Mouse (Mus musculus): ENCODE measurements around the gene Emilin2. TPM values are rescaled to one million over a fixed set of nuclear protein-coding genes. Genes with fewer than 3 reads are reported as not detected.

The Emilin2 gene
- total and polyA plus RNA-seq, 3 experiments, result 0.34 to 0.38 TPM; not detected in 1

DNA sequence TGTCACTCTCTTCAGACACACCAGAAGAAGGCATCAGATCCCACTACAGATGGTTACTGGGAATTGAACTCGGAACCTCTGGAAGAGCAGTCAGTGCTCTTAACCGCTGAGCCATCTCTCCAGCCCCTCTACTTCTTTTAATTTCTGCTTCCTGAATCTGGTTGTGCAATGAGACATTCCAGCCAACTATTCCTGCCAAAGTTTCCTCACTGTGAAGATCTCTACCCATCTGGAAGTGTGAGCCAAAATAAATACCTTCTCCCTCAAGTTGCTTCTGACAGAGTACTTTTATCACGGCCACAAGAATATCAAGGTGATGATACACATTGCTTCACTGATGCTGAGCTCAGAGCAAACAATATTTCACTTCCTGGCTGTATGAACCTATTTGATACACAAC lies 7.6 kb upstream of the Emilin2 start:
- H3K4me3 ChIP-seq (replicated peaks in 1 of 3; ENCODE audit: low read depth in 2 of 3, low read length in 2 of 3, poor library complexity in 1 of 3), result no peak overlapping the region
- no peaks in the 10 kb centered on the region for H3K4me1 ChIP-seq (ENCODE audit: control insufficient read depth in 1 of 2, insufficient read depth in 2 of 2)
- H3K9me3 ChIP-seq (replicated peaks; ENCODE audit: low read length), result no peaks in the 10 kb centered on the region
- no peaks in the 10 kb centered on the region for H3K27me3 ChIP-seq (replicated peaks)
- in situ Hi-C loops (cut with MboI; ENCODE audit: low pct_ligation_motif_present, low pct_unique_long_range_greater_than_20kb, low sequenced_read_pairs), result no loop called here
- H3K9ac ChIP-seq (ENCODE audit: insufficient read depth, low read depth), result no peak overlapping the region
- H3K27ac ChIP-seq (ENCODE audit: insufficient read depth, low read depth), result no peak overlapping the region
- no peaks in the 10 kb centered on the region for H3K79me2 ChIP-seq (replicated peaks; ENCODE audit: control insufficient read depth, extremely low read depth, insufficient read depth, poor library complexity, severe bottlenecking)
- dilution Hi-C loops (cut with MboI; ENCODE audit: extremely low pct_ligation_motif_present, extremely low pct_unique_long_range_greater_than_20kb, low sequenced_read_pairs), result no loop called here
- H3K4me2 ChIP-seq (ENCODE audit: insufficient read depth, low read depth, poor library complexity, severe bottlenecking), result no peak overlapping the region
- no peaks in the 10 kb centered on the region for H3K36me3 ChIP-seq (replicated peaks in 1 of 2; ENCODE audit: control insufficient read depth in 1 of 2, insufficient read depth in 1 of 2, low read length in 1 of 2)
- no peak for DNase-seq (ENCODE audit: extremely low read depth)
- TF ChIP-seq MAFK (IDR thresholded peaks at IDR 0.05; ENCODE audit: insufficient replicate concordance, low read length), result no peak
- TF ChIP-seq CTCF (conservative IDR thresholded peaks at IDR 0.05 in 1 of 2, IDR thresholded peaks at IDR 0.05 in 1 of 2; ENCODE audit: low read depth in 2 of 2, low read length in 2 of 2), result no peak
- no peak for TF ChIP-seq BHLHE40 (IDR thresholded peaks at IDR 0.05; ENCODE audit: low read depth, low read length)
- TF ChIP-seq ZMIZ1 (IDR thresholded peaks at IDR 0.05; ENCODE audit: low read depth, low read length), result no peak
- TF ChIP-seq ZKSCAN1 (IDR thresholded peaks at IDR 0.05; ENCODE audit: borderline replicate concordance, low read depth, low read length), result no peak
- no peak for TF ChIP-seq SMC3 (IDR thresholded peaks at IDR 0.05; ENCODE audit: low read depth, low read length)
- no peak for TF ChIP-seq PAX5 (IDR thresholded peaks at IDR 0.05; ENCODE audit: low read length)
- TF ChIP-seq RAD21 (IDR thresholded peaks at IDR 0.05; ENCODE audit: low read depth, low read length), result no peak
- TF ChIP-seq CHD1 (IDR thresholded peaks at IDR 0.05; ENCODE audit: low read depth, low read length), result no peak
- TF ChIP-seq EP300 (IDR thresholded peaks at IDR 0.05; ENCODE audit: low read length), result no peak
- no peak for TF ChIP-seq POLR2A (IDR thresholded peaks at IDR 0.05; ENCODE audit: low read depth, low read length)
- TF ChIP-seq ZC3H11A (IDR thresholded peaks at IDR 0.05; ENCODE audit: low read depth, low read length), result no peak
- no peak for TF ChIP-seq MYC (IDR thresholded peaks at IDR 0.05; ENCODE audit: low read depth, low read length)
- no peak for TF ChIP-seq HCFC1 (IDR thresholded peaks at IDR 0.05; ENCODE audit: low read depth, low read length)
- no peak for TF ChIP-seq JUN (IDR thresholded peaks at IDR 0.05; ENCODE audit: insufficient read depth, low read depth, low read length)
- no peak for TF ChIP-seq TBP (conservative IDR thresholded peaks at IDR 0.05; ENCODE audit: low read depth, low read length)
- TF ChIP-seq IRF4 (IDR thresholded peaks at IDR 0.05; ENCODE audit: low read depth, low read length), result no peak
- TF ChIP-seq UBTF (IDR thresholded peaks at IDR 0.05; ENCODE audit: low read depth, low read length), result no peak
- no peak for TF ChIP-seq KAT2A (IDR thresholded peaks at IDR 0.05; ENCODE audit: insufficient replicate concordance, low read length)
- TF ChIP-seq MAZ (IDR thresholded peaks at IDR 0.05; ENCODE audit: low read depth, low read length), result no peak

DNA sequence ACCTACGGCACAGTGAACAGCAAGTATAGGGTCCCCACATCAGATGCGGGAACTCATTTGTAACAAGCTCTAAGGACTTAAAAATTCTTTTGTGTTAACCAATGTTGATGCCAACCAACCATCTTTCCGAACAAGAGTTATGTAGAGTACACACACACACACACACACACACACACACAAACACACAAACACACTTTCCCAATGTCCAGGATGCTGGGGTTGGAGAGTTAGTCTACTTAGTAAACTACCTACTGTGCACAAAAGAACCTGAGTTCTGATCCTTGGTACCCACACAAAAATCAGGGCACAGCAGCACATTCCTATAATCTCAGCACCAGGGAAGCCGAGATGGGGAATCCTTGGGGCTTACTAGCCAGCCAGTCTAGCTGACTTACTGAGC lies 5.8 kb upstream of the Emilin2 start:
- H3K4me3 ChIP-seq (replicated peaks in 1 of 3; ENCODE audit: low read depth in 2 of 3, low read length in 2 of 3, poor library complexity in 1 of 3), result no peak overlapping the region
- no peak for DNase-seq (ENCODE audit: extremely low read depth)
- TF ChIP-seq KAT2A (IDR thresholded peaks at IDR 0.05; ENCODE audit: insufficient replicate concordance, low read length) (no peak), JUN (IDR thresholded peaks at IDR 0.05; ENCODE audit: insufficient read depth, low read depth, low read length) (no peak), MAZ (IDR thresholded peaks at IDR 0.05; ENCODE audit: low read depth, low read length) (no peak), CHD2 (IDR thresholded peaks at IDR 0.05; ENCODE audit: low read length) (no peak), PAX5 (IDR thresholded peaks at IDR 0.05; ENCODE audit: low read length) (no peak)
- H3K27ac ChIP-seq (ENCODE audit: insufficient read depth, low read depth), result no peak overlapping the region
- no peaks in the 10 kb centered on the region for H3K27me3 ChIP-seq (replicated peaks)
- no peaks in the 10 kb centered on the region for H3K36me3 ChIP-seq (replicated peaks in 1 of 2; ENCODE audit: control insufficient read depth in 1 of 2, insufficient read depth in 1 of 2, low read length in 1 of 2)
- no peaks in the 10 kb centered on the region for H3K79me2 ChIP-seq (replicated peaks; ENCODE audit: control insufficient read depth, extremely low read depth, insufficient read depth, poor library complexity, severe bottlenecking)
- peaks cover 0 to 3% of the 10 kb centered on the region in 2 experiments; a peak in 2 of 4 replicates for H3K4me1 ChIP-seq (ENCODE audit: control insufficient read depth in 1 of 2, insufficient read depth in 2 of 2)
- H3K9me3 ChIP-seq (replicated peaks; ENCODE audit: low read length), result no peaks in the 10 kb centered on the region
- in situ Hi-C loops (cut with MboI; ENCODE audit: low pct_ligation_motif_present, low pct_unique_long_range_greater_than_20kb, low sequenced_read_pairs), result no loop called here
- no peak overlapping the region for H3K4me2 ChIP-seq (ENCODE audit: insufficient read depth, low read depth, poor library complexity, severe bottlenecking)
- dilution Hi-C loops (cut with MboI; ENCODE audit: extremely low pct_ligation_motif_present, extremely low pct_unique_long_range_greater_than_20kb, low sequenced_read_pairs), result no loop called here
- no peak overlapping the region for H3K9ac ChIP-seq (ENCODE audit: insufficient read depth, low read depth)

Measured in CH12.LX (cell line).